Mouse (Mus musculus): ENCODE results near the gene Zcchc10.
"Not testable (repeated sequence)": the region's sequence is repeated elsewhere in the genome, so short reads cannot be mapped to it uniquely, and the experiment has no call there.

Gene Zcchc10

DNA sequence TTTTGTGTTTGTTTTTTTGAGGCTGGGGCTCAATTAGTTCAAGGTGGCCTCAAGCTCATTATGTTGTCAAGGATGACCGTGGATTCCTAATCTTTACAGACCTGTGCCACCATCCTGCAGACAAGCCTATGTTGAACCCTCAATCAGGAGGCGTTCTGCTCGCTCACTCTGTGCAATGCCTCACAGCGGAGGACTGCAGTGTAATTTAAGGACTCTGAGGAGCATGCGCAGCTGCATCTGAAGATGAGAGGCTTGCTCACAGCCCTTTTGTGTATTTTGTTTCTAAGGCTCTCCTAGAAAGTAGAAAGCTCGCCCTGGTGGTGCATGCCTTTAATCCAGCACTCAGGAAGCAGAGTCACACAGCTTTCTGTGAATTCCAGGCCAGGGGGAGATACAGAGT lies 7.5 kb upstream of the Zcchc10 start:
- no peak for DNase-seq (ENCODE audit: inconsistent ontology term)

DNA sequence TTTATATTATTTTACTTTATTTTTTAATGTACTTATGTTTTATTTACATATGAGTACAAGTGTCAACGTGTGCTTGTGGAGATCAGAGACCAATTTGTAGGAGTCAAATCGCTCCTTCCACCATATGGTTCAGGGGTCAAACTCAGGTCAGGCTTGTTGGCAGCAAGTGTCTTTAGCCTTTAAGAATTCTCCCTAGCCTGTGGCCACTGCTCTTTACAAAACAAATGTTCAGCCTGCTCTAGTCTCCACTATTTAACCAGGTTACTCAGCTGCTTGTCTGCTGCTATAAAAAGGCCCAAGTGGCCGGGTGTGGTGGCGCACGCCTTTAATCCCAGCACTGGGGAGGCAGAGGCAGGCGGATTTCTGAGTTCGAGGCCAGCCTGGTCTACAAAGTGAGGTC lies 6.4 kb upstream of the Zcchc10 start:
- no peak for DNase-seq (ENCODE audit: inconsistent ontology term)

DNA sequence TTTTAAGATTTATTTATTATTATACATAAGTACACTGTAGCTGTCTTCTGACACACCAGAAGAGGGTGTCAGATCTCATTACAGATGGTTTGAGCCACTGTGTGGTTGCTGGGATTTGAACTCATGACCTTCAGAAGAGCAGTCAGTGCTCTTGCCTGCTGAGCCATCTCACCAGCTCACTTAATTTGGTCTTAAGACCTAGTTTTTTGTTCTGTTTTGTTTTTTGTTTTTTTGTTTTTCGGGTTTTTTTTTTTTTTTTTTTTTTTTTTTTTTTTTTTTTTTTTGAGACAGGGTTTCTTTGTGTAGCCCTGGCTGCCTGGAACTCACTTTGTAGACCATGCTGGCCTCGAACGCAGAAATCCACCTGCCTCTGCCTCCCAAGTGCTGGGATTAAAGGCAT lies 5.9 kb upstream of the Zcchc10 start:
- not testable (repeated sequence) for DNase-seq (ENCODE audit: inconsistent ontology term)

GRCm38 (mm10) chr11:53319867-53320266 lies 4.6 kb upstream of the Zcchc10 start:
- DNase-seq (ENCODE audit: inconsistent ontology term) = not testable (repeated sequence)

- no peak for DNase-seq (ENCODE audit: inconsistent ontology term)
These were observed 5.8 kb downstream of the Zcchc10 start for GRCm38 (mm10) chr11:53330325-53330724.

GRCm38 (mm10) chr11:53331121-53331520 lies 6.6 kb downstream of the Zcchc10 start:
- DNase-seq (ENCODE audit: inconsistent ontology term) = no peak

- no peak for DNase-seq (ENCODE audit: inconsistent ontology term)
These were observed 7.7 kb downstream of the Zcchc10 start for GRCm38 (mm10) chr11:53332076-53332680.

- no peak for DNase-seq (ENCODE audit: inconsistent ontology term)
These were observed 11.2 kb downstream of the Zcchc10 start for GRCm38 (mm10) chr11:53335505-53336181.

GRCm38 (mm10) chr11:53336182-53336571 lies 11.7 kb downstream of the Zcchc10 start:
- no peak for DNase-seq (ENCODE audit: inconsistent ontology term)

DNA sequence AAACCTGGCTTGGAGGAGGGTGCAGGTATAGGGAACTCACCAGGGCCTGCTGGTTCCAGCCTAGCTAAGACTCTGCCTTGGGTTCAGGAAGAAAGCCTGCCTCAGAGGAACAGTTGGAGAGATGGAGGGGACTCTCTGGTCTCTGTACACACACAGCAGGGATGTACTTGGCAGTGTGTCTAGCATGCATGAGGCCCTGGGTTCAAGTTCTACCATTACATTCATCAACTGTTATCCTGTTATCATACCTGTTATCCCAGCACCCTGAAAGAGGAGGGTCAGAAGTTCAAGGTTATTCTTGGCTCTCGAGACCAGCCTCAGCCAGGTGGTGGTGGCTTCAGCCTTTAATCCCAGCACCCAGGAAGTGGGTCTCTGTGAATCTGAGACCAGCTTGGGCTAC lies 12.4 kb downstream of the Zcchc10 start:
- no peak for DNase-seq (ENCODE audit: inconsistent ontology term)

DNA sequence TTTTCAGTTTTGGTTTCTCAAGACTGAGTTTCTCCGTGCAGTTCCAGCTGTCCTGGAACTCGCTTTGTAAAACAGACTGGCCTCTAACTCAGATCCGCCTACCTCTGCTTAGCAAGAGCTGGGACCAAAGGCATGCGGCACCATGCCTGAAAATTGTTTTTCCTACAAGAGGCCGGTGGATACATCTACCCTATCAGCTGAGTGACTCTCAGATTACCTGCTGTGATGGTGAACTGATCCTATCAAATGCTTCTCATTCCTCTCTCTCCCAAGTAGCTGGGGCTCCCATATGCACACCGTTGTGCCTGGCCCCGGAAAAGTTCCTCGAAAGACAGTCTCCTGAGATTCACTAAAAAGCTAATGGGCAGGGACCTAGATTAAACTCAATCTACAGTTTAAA lies 13.2 kb downstream of the Zcchc10 start:
- DNase-seq (ENCODE audit: inconsistent ontology term) = no peak

GRCm38 (mm10) chr11:53341019-53341418 lies 16.5 kb downstream of the Zcchc10 start:
- not testable (repeated sequence) for DNase-seq (ENCODE audit: inconsistent ontology term)

GRCm38 (mm10) chr11:53342711-53343110 lies 18.2 kb downstream of the Zcchc10 start:
- no peak for DNase-seq (ENCODE audit: inconsistent ontology term)

DNA sequence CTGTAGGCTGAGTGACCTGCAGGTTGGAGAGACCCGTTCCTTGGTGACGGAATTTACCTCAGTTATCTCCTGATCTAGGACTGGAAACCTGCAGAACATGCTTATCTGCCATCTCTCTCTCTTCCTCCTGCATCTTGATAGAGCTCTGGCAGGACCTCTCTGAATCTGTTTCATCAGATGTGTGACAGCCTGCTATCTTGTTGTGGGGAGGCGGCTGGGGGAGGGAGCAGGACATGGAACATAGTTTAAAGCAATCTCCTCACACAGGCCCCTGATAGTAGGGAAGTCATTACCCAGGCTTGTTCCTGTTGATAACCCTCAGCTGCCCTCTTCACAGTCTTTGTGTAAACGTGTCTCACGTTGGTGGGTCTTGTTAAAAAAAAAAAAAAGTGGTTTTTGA lies 20.8 kb downstream of the Zcchc10 start:
- no peak for DNase-seq (ENCODE audit: inconsistent ontology term)

- no peak for DNase-seq (ENCODE audit: inconsistent ontology term)
These were observed 21.3 kb downstream of the Zcchc10 start for GRCm38 (mm10) chr11:53345738-53346137.

- DNase-seq (ENCODE audit: inconsistent ontology term) = peak; percentile 96
These were observed 26.1 kb downstream of the Zcchc10 start, which contains the start of gene Aff4 for GRCm38 (mm10) chr11:53350291-53351223. Gene Aff4 (plus strand): TSS chr11:53350833.

DNA sequence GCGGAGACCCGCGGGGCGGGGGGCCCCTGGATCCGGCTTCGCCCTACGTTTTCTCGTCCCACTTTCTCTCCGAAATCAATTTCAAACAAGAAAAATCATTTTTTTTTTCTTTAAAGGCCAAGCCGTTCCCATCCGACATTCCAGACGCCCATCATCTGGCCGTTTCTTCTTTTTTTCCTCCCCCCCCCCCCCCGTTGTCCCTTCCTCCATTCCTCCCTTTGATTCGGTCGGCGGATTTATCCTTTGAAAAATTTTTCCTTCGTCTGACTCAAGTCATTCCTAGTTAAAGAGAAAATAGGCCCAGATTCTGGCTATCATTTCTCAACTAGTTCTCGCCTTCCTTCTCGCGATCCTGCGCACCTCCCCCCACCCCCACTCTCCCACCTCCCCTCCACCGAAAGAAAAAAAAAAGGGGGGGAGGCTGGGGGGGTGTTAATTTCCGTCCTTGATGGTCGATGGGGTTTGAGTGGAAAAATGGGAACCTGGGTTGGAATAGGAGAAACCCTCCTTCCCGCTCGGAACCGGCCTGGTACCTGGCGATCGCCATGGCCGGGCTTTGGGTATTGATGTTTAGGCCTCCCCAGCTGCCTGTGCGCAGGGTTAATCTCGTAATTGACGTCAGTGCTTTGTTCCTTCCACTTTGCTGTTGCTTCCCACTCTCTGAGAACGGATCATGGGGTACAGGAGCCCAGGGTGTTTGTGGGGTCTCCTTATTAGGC lies 26.9 kb downstream of the Zcchc10 start:
- DNase-seq (ENCODE audit: inconsistent ontology term) = peak; percentile 90

GRCm38 (mm10) chr11:53351943-53352590 lies 27.6 kb downstream of the Zcchc10 start:
- DNase-seq (ENCODE audit: inconsistent ontology term) = peak; percentile 16

DNA sequence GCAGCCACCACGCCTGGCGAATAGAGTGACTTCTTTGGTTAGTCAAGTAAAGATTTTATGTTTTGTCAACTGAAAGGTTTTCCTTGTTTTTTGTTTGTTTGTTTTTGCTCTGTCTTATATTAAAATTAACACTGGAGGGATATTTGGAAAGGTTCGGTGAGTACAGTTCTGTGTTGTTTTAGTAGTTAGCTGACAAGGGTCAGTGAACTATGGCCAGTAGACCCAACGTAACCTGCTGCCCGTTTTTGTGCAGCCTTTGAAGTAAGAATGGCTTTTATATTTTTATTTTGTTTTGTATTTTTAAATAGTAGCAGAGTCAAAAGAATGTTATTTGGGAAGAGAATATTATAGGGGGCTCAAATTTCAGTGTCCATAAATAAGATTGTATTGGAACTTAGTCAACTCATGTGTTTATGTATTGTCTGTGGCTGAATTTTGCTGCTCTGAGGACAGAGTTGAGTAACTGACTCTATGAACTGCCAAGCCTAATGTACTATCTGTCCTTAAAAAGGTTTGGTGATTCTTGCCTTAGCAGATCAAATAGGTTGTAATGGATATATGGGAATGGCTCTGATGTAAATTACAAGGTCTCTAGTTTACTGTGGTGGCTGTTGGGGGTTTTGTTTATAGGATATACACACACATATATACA lies 34.2 kb downstream of the Zcchc10 start:
- no peak for DNase-seq (ENCODE audit: inconsistent ontology term)

- no peak for DNase-seq (ENCODE audit: inconsistent ontology term)
These were observed 42.6 kb downstream of the Zcchc10 start for GRCm38 (mm10) chr11:53367032-53367431.

GRCm38 (mm10) chr11:53378918-53379317 lies 54.4 kb downstream of the Zcchc10 start:
- no peak for DNase-seq (ENCODE audit: inconsistent ontology term)

Measured in Muller cell, postnatal 12 days (primary cell).